Mouse (Mus musculus): Measurements from ENCODE around the gene Brd2.
A peak's percentile ranks its signal among the peaks of the same experiment; 100 is the strongest.

The Brd2 gene

GRCm38 (mm10) chr17:34088124-34088523 lies 34.3 kb downstream of the Brd2 start:
- DNase-seq (ENCODE audit: low spot score in 2 of 2): no peak

GRCm38 (mm10) chr17:34087386-34087785 lies 35.0 kb downstream of the Brd2 start:
- DNase-seq (ENCODE audit: low spot score in 2 of 2): no peak

GRCm38 (mm10) chr17:34083104-34083503 lies 39.3 kb downstream of the Brd2 start:
- no peak for DNase-seq (ENCODE audit: low spot score in 2 of 2)

GRCm38 (mm10) chr17:34079621-34080020 lies 42.8 kb downstream of the Brd2 start:
- DNase-seq (ENCODE audit: low spot score in 2 of 2): peak in 1 of 2 experiments; percentile 27

GRCm38 (mm10) chr17:34079002-34079401 lies 43.4 kb downstream of the Brd2 start:
- no peak for DNase-seq (ENCODE audit: low spot score in 2 of 2)

- no peak for DNase-seq (ENCODE audit: low spot score in 2 of 2)
Observed at GRCm38 (mm10) chr17:34078148-34078547, 44.3 kb downstream of the Brd2 start.

- DNase-seq (ENCODE audit: low spot score in 2 of 2): peak in 1 of 2 experiments; percentile 32
Observed at GRCm38 (mm10) chr17:34077549-34077948, 44.9 kb downstream of the Brd2 start.

- DNase-seq (ENCODE audit: low spot score in 2 of 2): peak; percentile 16 to 28
Observed at GRCm38 (mm10) chr17:34075271-34075670, 47.2 kb downstream of the Brd2 start.

GRCm38 (mm10) chr17:34072091-34072490 lies 50.3 kb downstream of the Brd2 start:
- no peak for DNase-seq (ENCODE audit: low spot score in 2 of 2)

GRCm38 (mm10) chr17:34068864-34069263 lies 53.6 kb downstream of the Brd2 start:
- DNase-seq (ENCODE audit: low spot score in 2 of 2): no peak
